Mouse (Mus musculus) limb, embryonic 11.5 days (tissue): ENCODE measurements around the gene Rnf19b. TPM values are rescaled to one million over a fixed set of nuclear protein-coding genes. Genes with fewer than 3 reads are reported as not detected.

Experiments used
- ATAC-seq: fragments of 200-750 bp; cut with Nextera tagmentation; 2 replicates; pipeline ENCODE4 v1.8.0; 2017; ENCODE audit warnings: low read depth; ENCODE audit not compliant: insufficient number of reproducible peaks, low FRiP score, low TSS enrichment
- DNase-seq: peaks from one replicate; pipeline ENCODE4 v3.0.0-alpha.2; 2015; ENCODE audit warnings: low spot score
- H3K27ac ChIP-seq: fragments of 300-500 bp; sonication (generic); replicated peaks from 2 replicates; pipeline ENCODE4 v1.5.1; 2014; ENCODE audit warnings: low read depth, mild to moderate bottlenecking, low read length
- H3K27me3 ChIP-seq: fragments of 300-500 bp; sonication (generic); 2 replicates; pipeline ENCODE4 v1.6.1; 2014; ENCODE audit warnings: mild to moderate bottlenecking, low read length, mixed read lengths; ENCODE audit not compliant: control insufficient read depth, insufficient read depth
- H3K36me3 ChIP-seq: fragments of 300-500 bp; sonication (generic); 2 replicates; pipeline ENCODE4 v1.6.1; 2014; ENCODE audit warnings: mild to moderate bottlenecking, low read length, moderate library complexity, mixed read lengths; ENCODE audit not compliant: control insufficient read depth, insufficient read depth
- H3K4me1 ChIP-seq: fragments of 300-500 bp; sonication (generic); 2 replicates; pipeline ENCODE4 v1.6.1; 2014; ENCODE audit warnings: low read length, mixed read lengths; ENCODE audit not compliant: control insufficient read depth, insufficient read depth
- H3K4me2 ChIP-seq: fragments of 300-500 bp; sonication (generic); 2 replicates; pipeline ENCODE4 v1.6.1; 2014; ENCODE audit warnings: low read depth, mild to moderate bottlenecking, moderate library complexity; ENCODE audit not compliant: severe bottlenecking
- H3K4me3 ChIP-seq: fragments of 300-500 bp; sonication (generic); 2 replicates; pipeline ENCODE4 v1.5.1; 2014; ENCODE audit warnings: low read depth, low read length
- H3K9ac ChIP-seq: fragments of 300-500 bp; sonication (generic); 2 replicates; pipeline ENCODE4 v1.6.1; 2014; ENCODE audit warnings: mild to moderate bottlenecking, low read length
- H3K9me3 ChIP-seq: fragments of 300-500 bp; sonication (generic); 2 replicates; pipeline ENCODE4 v1.6.1; 2016; ENCODE audit warnings: low read length; ENCODE audit not compliant: control insufficient read depth
- WGBS: fragments of 180-500 bp; shearing (Covaris S2); extraction: QIAGEN DNeasy Blood & Tissue Kit; methylation state at CpG from one replicate; pipeline ENCODE4 v1.1.7; 2014; 5-methylcytosine and 5-hydroxymethylcytosine counted together
- polyA plus RNA-seq: library from polyadenylated mRNA; unstranded; fragments of >200 nt; fragmentation: Nextera tagmentation; extraction: Ambion mirVana; gene quantifications from 2 replicates; pipeline ENCODE4 v1.2.1, GENCODE M21; 2014

The Rnf19b gene
- polyA plus RNA-seq, 1 experiment from 2014 or later = 9.6 TPM

- Histone ChIP-seq H3K4me2 (no peak overlapping the region), H3K9me3 (no peaks in the 10 kb centered on the region), H3K27me3 (peaks cover 20% of the 10 kb centered on the region; the same call in 1 of the 2 replicates), H3K9ac (no peak overlapping the region; the same call in 1 of the 2 replicates), H3K36me3 (no peaks in the 10 kb centered on the region), H3K4me3 (no peak overlapping the region), H3K4me1 (0 out of 2 replicates have a peak, but pooled peaks cover 9% of the 10 kb centered on the region), H3K27ac (no peak overlapping the region)
- ATAC-seq (no peak), DNase-seq (peak; percentile 95)
- 10% methylated on average over 15 of the region's 15 CpGs for WGBS
These were observed 76.9 kb downstream of the Rnf19b start for GRCm38 (mm10) chr4:129134799-129135585.

Other genes with a start within 250 kb of the Rnf19b start
- 10.3 and 11.7 TPM in 2 replicates for gene Trim62, start 174.7 kb upstream of the Rnf19b start, polyA plus RNA-seq
- gene Azin2, start 95.8 kb upstream of the Rnf19b start, polyA plus RNA-seq = 14.9 and 15.4 TPM in 2 replicates
- gene Ak2, start 66.3 kb upstream of the Rnf19b start, polyA plus RNA-seq = 176 and 182 TPM in 2 replicates
- gene Tmem54, start 47.3 kb downstream of the Rnf19b start, polyA plus RNA-seq = 4.3 and 4.6 TPM in 2 replicates
- gene Hpca, start 63.8 kb downstream of the Rnf19b start, polyA plus RNA-seq = 0.19 and 0.23 TPM in 2 replicates
- gene Fndc5, start 78.7 kb downstream of the Rnf19b start, polyA plus RNA-seq = 3.7 and 4.5 TPM in 2 replicates
- 30.5 and 32.3 TPM in 2 replicates for gene S100pbp, start 131.5 kb downstream of the Rnf19b start, polyA plus RNA-seq
- 83.1 and 84.8 TPM in 2 replicates for gene Yars, start 131.5 kb downstream of the Rnf19b start, polyA plus RNA-seq
- gene C77080, start 203.1 kb downstream of the Rnf19b start, polyA plus RNA-seq = 3.7 and 4.2 TPM in 2 replicates
- gene Sync, start 229.3 kb downstream of the Rnf19b start, polyA plus RNA-seq = 0.47 and 0.59 TPM in 2 replicates